Mouse (Mus musculus): ENCODE measurements around the gene Lysmd4. TPM values are rescaled to one million over a fixed set of nuclear protein-coding genes. Genes with fewer than 3 reads are reported as not detected.

Gene Lysmd4
- 74.0 and 85.9 TPM in 2 replicates for polyA plus RNA-seq (2021; fragmentation: Nextera tagmentation)
- long read RNA-seq, experiment 1, transcript Lysmd4-209 (3 exons, 2,110 nt): minor isoform, 5 of 228 reads
- long read RNA-seq, experiment 1, transcript Lysmd4-201 (3 exons, 2,898 nt): minor isoform, 26 of 228 reads
- long read RNA-seq, experiment 1, transcript Lysmd4-202 (4 exons, 3,319 nt): major isoform, 44 of 228 reads
- long read RNA-seq, experiment 1, partial matches to known transcripts: 42 of 228 reads
- long read RNA-seq, experiment 1, other reads (novel, unspliced or antisense): 106 of 228 reads
- long read RNA-seq, experiment 2, transcript Lysmd4-208 (3 exons, 551 nt): major isoform, 12 of 63 reads
- long read RNA-seq, experiment 2, transcript Lysmd4-202 (4 exons, 3,319 nt): minor isoform, 7 of 63 reads
- long read RNA-seq, experiment 2, partial matches to known transcripts: 29 of 63 reads
- long read RNA-seq, experiment 2, other reads (novel, unspliced or antisense): 13 of 63 reads

GRCm38 (mm10) chr7:67222220-67222862 is at the start of gene Lysmd4:
Gene Lysmd4, plus strand, starts transcription at chr7:67222544.

Other genes starting within 250 kb of the Lysmd4 start
- gene Mef2a, start 150.3 kb downstream of the Lysmd4 start, polyA plus RNA-seq (2021; fragmentation: Nextera tagmentation): 57.3 and 67.9 TPM in 2 replicates